Mouse (Mus musculus): ENCODE measurements around the gene Cfl1.

Cfl1 gene

DNA sequence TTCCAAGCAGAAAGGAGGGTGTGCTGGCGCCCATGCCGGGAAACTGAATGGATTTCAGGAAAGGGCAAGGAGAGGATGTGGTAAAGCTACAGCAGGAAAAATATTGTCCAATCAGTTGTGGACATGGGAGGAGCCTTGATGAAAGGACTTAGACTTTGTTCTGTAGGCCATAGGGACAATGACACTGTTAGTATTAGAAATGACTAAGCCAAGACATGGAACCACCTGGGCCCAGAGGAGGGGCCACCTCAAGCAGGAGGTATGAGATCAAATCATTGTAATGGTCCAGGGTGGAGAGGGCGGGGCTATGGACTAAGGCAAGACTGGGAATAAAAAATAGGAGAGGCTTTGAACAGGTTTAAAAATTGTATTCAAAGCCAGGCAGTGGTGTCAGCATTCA lies 28.5 kb downstream of the Cfl1 start:
- DNase-seq (ENCODE audit: extremely low read depth, low read depth, low spot score): no peak

- DNase-seq (ENCODE audit: extremely low read depth, low read depth, low spot score): no peak
Observed at GRCm38 (mm10) chr19:5525204-5525603, 34.9 kb downstream of the Cfl1 start.

GRCm38 (mm10) chr19:5529325-5530137 lies 39.3 kb downstream of the Cfl1 start:
- DNase-seq (ENCODE audit: extremely low read depth, low read depth, low spot score): no peak

- DNase-seq (ENCODE audit: extremely low read depth, low read depth, low spot score): no peak
Observed at GRCm38 (mm10) chr19:5530138-5530524, 39.9 kb downstream of the Cfl1 start.

DNA sequence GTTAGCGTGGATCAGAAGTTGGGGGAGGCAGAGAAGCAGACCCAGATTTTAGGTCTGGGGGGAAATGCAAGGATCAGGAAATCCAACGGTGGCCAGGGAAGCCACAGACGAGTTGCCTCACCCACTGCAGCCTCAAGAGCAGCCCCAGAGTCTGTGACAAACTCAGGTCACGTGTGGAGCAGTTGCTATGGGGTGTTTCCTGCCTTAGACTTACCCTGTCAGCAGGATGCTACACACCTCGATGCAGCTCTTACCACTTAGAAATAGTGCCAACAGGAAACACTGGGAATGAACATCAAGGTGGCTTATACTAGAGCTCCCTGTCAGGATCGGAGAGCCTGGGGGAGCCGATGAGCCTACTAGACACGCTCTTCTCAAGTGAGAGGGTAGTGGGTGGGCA lies 42.3 kb downstream of the Cfl1 start:
- no peak for DNase-seq (ENCODE audit: extremely low read depth, low read depth, low spot score)

GRCm38 (mm10) chr19:5538786-5539185 lies 48.5 kb downstream of the Cfl1 start:
- no peak for DNase-seq (ENCODE audit: extremely low read depth, low read depth, low spot score)

GRCm38 (mm10) chr19:5543362-5543761 lies 53.1 kb downstream of the Cfl1 start:
- no peak for DNase-seq (ENCODE audit: extremely low read depth, low read depth, low spot score)

DNA sequence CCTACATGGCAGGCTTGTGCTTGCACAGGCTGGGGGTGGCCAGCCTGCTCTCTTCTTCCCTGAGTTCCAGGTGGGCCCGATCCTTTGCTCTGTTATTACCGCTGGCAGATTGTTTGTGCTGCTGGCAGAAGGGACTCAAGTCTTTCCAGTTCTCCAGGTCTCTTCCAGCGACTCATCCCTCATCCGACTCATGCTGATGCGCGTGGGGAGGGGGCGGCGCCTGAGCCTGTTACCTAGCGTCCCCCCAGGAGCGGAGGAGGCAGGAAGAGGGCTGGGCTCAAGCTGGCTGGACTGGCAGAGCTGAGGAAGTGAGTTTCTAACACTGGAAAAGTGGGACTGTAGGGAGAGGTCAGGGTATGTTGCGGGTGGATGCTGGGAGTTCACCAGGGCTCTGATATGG lies 53.8 kb downstream of the Cfl1 start:
- DNase-seq (ENCODE audit: extremely low read depth, low read depth, low spot score): no peak

Measured in fat pad, adult 2 months (tissue).